Mouse (Mus musculus) megakaryocyte, embryonic 14.5 days (primary cell): ENCODE data around the gene Fam189a1.

ENCODE experiments used
- FLI1 ChIP-seq: IDR thresholded peaks from 2 replicates; pipeline ENCODE4 v1.6.1; 2012; ENCODE audit warnings: low read length, inconsistent platforms, mixed read lengths
- GATA1 ChIP-seq: IDR thresholded peaks from 3 replicates; pipeline ENCODE4 v1.6.1; 2012; ENCODE audit warnings: mixed read lengths, low read length, inconsistent platforms, borderline replicate concordance

DNA sequence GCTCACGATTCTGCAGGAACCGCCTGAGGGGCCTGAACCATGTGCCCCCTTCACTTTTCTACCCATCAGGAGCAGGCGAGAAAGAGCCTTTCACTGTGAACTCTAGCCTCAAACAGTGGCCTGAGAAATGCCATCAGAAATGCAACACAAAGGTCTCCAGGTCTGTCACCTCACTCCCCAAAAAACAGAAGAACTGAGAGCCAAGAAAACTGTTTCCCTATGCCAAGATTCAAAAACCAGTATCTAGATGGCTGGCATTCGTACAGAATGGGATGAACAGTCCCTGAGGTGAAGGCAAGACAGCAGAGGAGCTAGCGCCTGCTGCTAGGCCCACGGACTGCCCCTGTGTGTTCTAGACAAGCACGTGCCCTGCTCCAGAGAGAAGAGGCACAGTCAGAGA lies 401.2 kb downstream of the Fam189a1 start:
- TF ChIP-seq GATA1 = no peak
- no peak for TF ChIP-seq FLI1
